Mouse (Mus musculus) heart, embryonic 11.5 days (tissue): ENCODE measurements around the gene Rad50. TPM values are rescaled to one million over a fixed set of nuclear protein-coding genes. Genes with fewer than 3 reads are reported as not detected.

Source experiments
- ATAC-seq: fragments of 200-750 bp; cut with Nextera tagmentation; replicated peaks from 2 replicates; pipeline ENCODE4 v1.8.0; 2017; ENCODE audit warnings: moderate library complexity; ENCODE audit not compliant: insufficient number of reproducible peaks, low FRiP score, low TSS enrichment
- H3K27ac ChIP-seq: fragments of 300-500 bp; sonication (generic); 2 replicates; pipeline ENCODE4 v1.5.1; 2014; ENCODE audit warnings: mild to moderate bottlenecking, low read depth, low read length
- H3K27me3 ChIP-seq: fragments of 300-500 bp; sonication (generic); 2 replicates; pipeline ENCODE4 v1.6.1; 2014; ENCODE audit warnings: mild to moderate bottlenecking, low read length, mixed read lengths; ENCODE audit not compliant: control insufficient read depth, insufficient read depth
- H3K36me3 ChIP-seq: fragments of 300-500 bp; sonication (generic); 2 replicates; pipeline ENCODE4 v1.6.1; 2014; ENCODE audit warnings: mild to moderate bottlenecking, low read length, moderate library complexity, mixed read lengths; ENCODE audit not compliant: control insufficient read depth, insufficient read depth
- H3K4me1 ChIP-seq: fragments of 300-500 bp; sonication (generic); 2 replicates; pipeline ENCODE4 v1.6.1; 2014; ENCODE audit warnings: low read length; ENCODE audit not compliant: control insufficient read depth, insufficient read depth
- H3K4me2 ChIP-seq: fragments of 300-500 bp; sonication (generic); 2 replicates; pipeline ENCODE4 v1.6.1; 2014; ENCODE audit warnings: mild to moderate bottlenecking, moderate library complexity
- H3K4me3 ChIP-seq: fragments of 300-500 bp; sonication (generic); 2 replicates; pipeline ENCODE4 v1.5.1; 2014; ENCODE audit warnings: low read depth, low read length
- H3K9ac ChIP-seq: fragments of 300-500 bp; sonication (generic); 2 replicates; pipeline ENCODE4 v1.6.1; 2014; ENCODE audit warnings: mild to moderate bottlenecking, low read depth, low read length, moderate library complexity
- H3K9me3 ChIP-seq: fragments of 300-500 bp; sonication (generic); replicated peaks from 2 replicates; pipeline ENCODE4 v1.6.1; 2016; ENCODE audit warnings: low read length; ENCODE audit not compliant: control insufficient read depth
- WGBS: fragments of 180-500 bp; shearing (Covaris S2); extraction: QIAGEN DNeasy Blood & Tissue Kit; methylation state at CpG from one replicate; pipeline ENCODE4 v1.1.7; 2014; ENCODE audit not compliant: insufficient replicate concordance; 5-methylcytosine and 5-hydroxymethylcytosine counted together
- polyA plus RNA-seq: library from polyadenylated mRNA; unstranded; fragments of >200 nt; fragmentation: Nextera tagmentation; extraction: Ambion mirVana; gene quantifications from 2 replicates; pipeline ENCODE4 v1.2.1, GENCODE M21; 2014

Gene Rad50
- polyA plus RNA-seq, 1 experiment from 2014 or later: 22.4 TPM

DNA sequence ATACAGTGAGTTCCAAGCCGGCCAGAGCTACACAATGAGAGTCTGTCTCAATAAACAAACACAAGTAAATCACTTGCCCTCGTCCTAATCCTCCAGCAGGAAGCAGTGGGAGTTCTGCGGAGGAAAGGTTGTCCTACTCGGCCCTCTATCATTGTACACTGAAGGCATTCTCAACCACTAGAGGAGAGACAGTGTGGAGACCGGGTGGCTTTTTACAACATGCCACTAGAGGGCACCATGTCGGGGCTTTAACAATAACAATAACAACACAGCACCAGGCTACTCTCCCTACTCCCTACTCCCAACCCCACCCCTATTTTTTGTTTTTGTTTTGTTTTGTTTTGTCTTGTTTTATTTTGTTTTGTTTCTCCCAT lies 30.4 kb upstream of the Rad50 start:
- no peak overlapping the region for H3K27ac ChIP-seq
- H3K9ac ChIP-seq: no peak overlapping the region
- H3K4me2 ChIP-seq: no peak overlapping the region
- WGBS: 32% methylated on average over 6 of the region's 6 CpGs
- ATAC-seq: no peak
- no peak overlapping the region for H3K4me3 ChIP-seq
- H3K4me1 ChIP-seq: no peaks in the 10 kb centered on the region
- H3K36me3 ChIP-seq: no peaks in the 10 kb centered on the region
- no peaks in the 10 kb centered on the region for H3K9me3 ChIP-seq
- H3K27me3 ChIP-seq: no peaks in the 10 kb centered on the region

- Histone ChIP-seq H3K27ac (no peak overlapping the region), H3K9ac (no peak overlapping the region), H3K9me3 (no peaks in the 10 kb centered on the region), H3K4me1 (no peaks in the 10 kb centered on the region), H3K27me3 (no peaks in the 10 kb centered on the region), H3K36me3 (no peaks in the 10 kb centered on the region), H3K4me2 (no peak overlapping the region), H3K4me3 (no peak overlapping the region)
- no peak; the same call in 1 of the 2 replicates for ATAC-seq
- WGBS: 44% methylated on average over 14 of the region's 14 CpGs
These were observed 29.9 kb upstream of the Rad50 start for GRCm38 (mm10) chr11:53736771-53737572.

- 36% methylated on average over 17 of the region's 17 CpGs for WGBS
- no peak overlapping the region for H3K9ac ChIP-seq
- H3K4me3 ChIP-seq: no peak overlapping the region
- H3K27ac ChIP-seq: no peak overlapping the region
- ATAC-seq: no peak
- H3K27me3 ChIP-seq: no peaks in the 10 kb centered on the region
- H3K4me1 ChIP-seq: no peaks in the 10 kb centered on the region
- H3K4me2 ChIP-seq: peak overlapping the region; percentile 54
- no peaks in the 10 kb centered on the region for H3K9me3 ChIP-seq
- H3K36me3 ChIP-seq: no peaks in the 10 kb centered on the region
These were observed 28.6 kb upstream of the Rad50 start for GRCm38 (mm10) chr11:53735682-53736245.

DNA sequence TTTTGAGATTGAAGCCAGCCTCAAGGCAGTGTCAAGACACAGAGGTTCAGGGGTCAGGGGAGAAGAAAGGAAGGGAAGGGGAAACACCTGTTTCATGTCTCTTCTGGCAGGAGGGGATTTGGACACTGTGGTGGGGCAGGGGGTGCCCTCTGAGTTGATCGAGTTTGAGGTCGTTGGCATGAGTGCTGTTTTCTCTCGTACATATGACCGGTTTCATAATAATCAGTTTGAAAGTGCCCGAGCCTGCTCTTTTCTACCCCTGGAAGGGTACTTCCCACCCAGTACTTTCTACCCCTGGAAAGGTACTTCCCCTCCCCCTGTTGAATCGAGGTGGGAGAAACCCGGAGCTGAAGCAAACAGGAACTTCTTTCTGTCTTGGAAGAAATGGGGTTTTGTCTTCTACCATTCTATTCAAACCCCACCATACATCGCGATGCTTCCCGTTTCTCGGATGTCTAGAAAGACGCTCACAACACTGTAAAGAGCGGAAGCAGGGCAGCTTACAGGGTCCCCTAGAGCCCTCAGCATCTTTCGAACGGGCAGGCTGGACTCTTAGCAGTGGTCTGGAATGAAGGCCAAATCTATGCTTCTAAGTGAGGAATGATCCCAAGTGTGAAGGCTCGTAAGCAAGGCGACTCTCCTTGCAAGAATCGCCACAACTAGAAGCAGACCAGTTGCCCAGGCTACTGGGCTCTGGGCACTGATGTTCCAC lies 28.0 kb upstream of the Rad50 start:
- Histone ChIP-seq H3K4me1 (no peaks in the 10 kb centered on the region), H3K27ac (no peak overlapping the region), H3K9me3 (no peaks in the 10 kb centered on the region), H3K36me3 (no peaks in the 10 kb centered on the region), H3K4me2 (0 out of 2 replicates have a peak overlapping the region, but pooled peaks have one; percentile 54), H3K27me3 (no peaks in the 10 kb centered on the region), H3K9ac (no peak overlapping the region), H3K4me3 (no peak overlapping the region)
- 68% methylated on average over 18 of the region's 18 CpGs for WGBS
- no peak for ATAC-seq

- no peaks in the 10 kb centered on the region for H3K4me1 ChIP-seq
- H3K27ac ChIP-seq: no peak overlapping the region
- H3K4me3 ChIP-seq: no peak overlapping the region
- WGBS: 82% methylated on average over 2 of the region's 2 CpGs
- H3K27me3 ChIP-seq: no peaks in the 10 kb centered on the region
- H3K9me3 ChIP-seq: no peaks in the 10 kb centered on the region
- no peak overlapping the region for H3K9ac ChIP-seq
- H3K4me2 ChIP-seq: no peak overlapping the region
- no peak for ATAC-seq
- no peaks in the 10 kb centered on the region for H3K36me3 ChIP-seq
These were observed 27.3 kb upstream of the Rad50 start for GRCm38 (mm10) chr11:53734431-53734830.

DNA sequence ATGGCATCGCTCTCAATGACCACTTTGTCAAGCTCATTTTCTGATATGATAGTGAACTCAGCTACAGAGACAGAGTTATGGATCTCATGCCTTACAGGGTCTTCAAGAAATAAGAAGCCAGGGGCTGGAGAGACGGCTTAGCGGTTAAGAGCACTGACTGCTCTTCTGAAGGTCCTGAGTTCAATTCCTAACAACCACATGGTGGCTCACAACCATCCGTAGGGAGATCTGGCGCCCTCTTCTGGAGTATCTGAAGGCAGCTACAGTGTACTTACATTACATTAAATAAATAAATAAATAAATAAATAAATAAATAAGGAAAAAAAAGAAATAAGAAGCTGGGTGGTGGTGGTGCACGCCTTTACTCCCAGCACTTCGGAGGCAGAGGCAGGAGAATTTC lies 26.7 kb upstream of the Rad50 start:
- Histone ChIP-seq H3K9ac (no peak overlapping the region), H3K4me1 (no peaks in the 10 kb centered on the region), H3K36me3 (no peaks in the 10 kb centered on the region), H3K27ac (no peak overlapping the region), H3K4me3 (no peak overlapping the region), H3K4me2 (no peak overlapping the region), H3K9me3 (no peaks in the 10 kb centered on the region), H3K27me3 (no peaks in the 10 kb centered on the region)
- WGBS: 78% methylated on average over 7 of the region's 7 CpGs
- no peak for ATAC-seq

DNA sequence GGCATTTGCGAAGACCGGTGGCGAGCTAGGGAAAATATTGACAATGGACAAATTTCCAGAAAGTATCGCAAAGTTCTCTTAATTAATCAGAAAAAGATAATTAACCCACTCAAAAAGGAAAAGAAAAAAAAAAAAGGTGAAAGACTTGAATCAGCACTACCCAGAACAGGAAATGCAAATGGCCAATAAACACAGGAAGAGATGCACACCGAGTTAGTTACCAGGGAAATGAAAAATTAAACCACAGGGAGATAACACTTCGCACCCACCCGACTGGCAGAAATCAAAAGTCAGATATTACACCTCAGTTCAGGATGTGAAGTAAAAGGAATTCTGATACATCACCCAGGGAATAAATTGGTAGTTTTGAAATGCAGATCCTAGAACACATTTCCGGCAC lies 25.1 kb upstream of the Rad50 start:
- no peak for ATAC-seq
- no peaks in the 10 kb centered on the region for H3K36me3 ChIP-seq
- no peak overlapping the region for H3K9ac ChIP-seq
- H3K4me2 ChIP-seq: no peak overlapping the region
- 79% methylated on average over 8 of the region's 8 CpGs for WGBS
- H3K27me3 ChIP-seq: no peaks in the 10 kb centered on the region
- no peak overlapping the region for H3K4me3 ChIP-seq
- no peak overlapping the region for H3K27ac ChIP-seq
- H3K4me1 ChIP-seq: no peaks in the 10 kb centered on the region
- no peaks in the 10 kb centered on the region for H3K9me3 ChIP-seq

DNA sequence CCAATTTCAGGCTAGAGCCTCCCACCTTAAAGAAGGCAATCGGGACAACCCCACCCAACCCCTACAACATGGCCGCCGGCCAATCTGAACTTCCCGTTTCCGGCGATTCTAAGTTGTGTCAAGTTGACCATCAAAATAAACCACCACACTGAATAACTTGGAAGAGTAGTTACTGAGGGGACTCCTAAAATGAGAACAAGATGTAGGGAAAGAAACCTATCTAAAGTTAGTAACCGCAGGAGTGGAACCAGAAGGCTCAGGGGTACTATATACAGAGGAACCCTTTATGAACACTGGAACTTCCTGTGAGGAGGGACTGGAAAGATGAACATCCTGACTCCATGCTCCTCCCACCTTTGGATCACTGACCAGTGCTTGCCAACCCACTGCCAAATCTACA lies 24.3 kb upstream of the Rad50 start:
- Histone ChIP-seq H3K27me3 (no peaks in the 10 kb centered on the region), H3K9ac (no peak overlapping the region), H3K27ac (no peak overlapping the region), H3K4me3 (no peak overlapping the region), H3K9me3 (no peaks in the 10 kb centered on the region), H3K4me2 (no peak overlapping the region), H3K36me3 (no peaks in the 10 kb centered on the region), H3K4me1 (no peaks in the 10 kb centered on the region)
- WGBS: 88% methylated on average over 7 of the region's 7 CpGs
- ATAC-seq: no peak
